Mouse (Mus musculus) forebrain, embryonic 13.5 days (tissue): ENCODE results near the gene Grcc10. TPM values are rescaled to one million over a fixed set of nuclear protein-coding genes. Genes with fewer than 3 reads are reported as not detected.

Experiments
- ATAC-seq: fragments of 200-750 bp; cut with Nextera tagmentation; 2 replicates; pipeline ENCODE4 v1.8.0; 2017
- H3K27ac ChIP-seq: fragments of 300-500 bp; sonication (generic); 2 replicates; pipeline ENCODE4 v1.5.1; 2015; ENCODE audit warnings: inconsistent platforms, mild to moderate bottlenecking, moderate library complexity
- H3K27me3 ChIP-seq: fragments of 300-500 bp; sonication (generic); 2 replicates; pipeline ENCODE4 v1.6.1; 2015; ENCODE audit warnings: mild to moderate bottlenecking, inconsistent platforms
- H3K36me3 ChIP-seq: fragments of 300-500 bp; sonication (generic); 2 replicates; pipeline ENCODE4 v1.6.1; 2015; ENCODE audit warnings: mild to moderate bottlenecking, inconsistent platforms; ENCODE audit not compliant: poor library complexity, severe bottlenecking
- H3K4me1 ChIP-seq: fragments of 300-500 bp; sonication (generic); 2 replicates; pipeline ENCODE4 v1.6.1; 2015; ENCODE audit warnings: inconsistent platforms
- H3K4me2 ChIP-seq: fragments of 300-500 bp; sonication (generic); 2 replicates; pipeline ENCODE4 v1.6.1; 2015; ENCODE audit warnings: inconsistent platforms, mild to moderate bottlenecking, moderate library complexity
- H3K4me3 ChIP-seq: fragments of 300-500 bp; sonication (generic); 2 replicates; pipeline ENCODE4 v1.5.1; 2015; ENCODE audit warnings: mild to moderate bottlenecking, inconsistent platforms
- H3K9ac ChIP-seq: fragments of 300-500 bp; sonication (generic); 2 replicates; pipeline ENCODE4 v1.6.1; 2015; ENCODE audit warnings: mild to moderate bottlenecking, inconsistent platforms
- H3K9me3 ChIP-seq: fragments of 300-500 bp; sonication (generic); replicated peaks from 2 replicates; pipeline ENCODE4 v1.6.1; 2016; ENCODE audit warnings: inconsistent platforms
- WGBS: fragments of 180-500 bp; shearing (Covaris S2); methylation state at CpG from one replicate; pipeline ENCODE4 v1.1.7; 2015; 5-methylcytosine and 5-hydroxymethylcytosine counted together
- polyA plus RNA-seq: library from polyadenylated mRNA; unstranded; fragments of >200 nt; fragmentation: Nextera tagmentation; extraction: Ambion mirVana; gene quantifications from 2 replicates; pipeline ENCODE4 v1.2.1, GENCODE M21; 2015

The Grcc10 gene
- polyA plus RNA-seq, 1 experiment from 2014 or later = 699 TPM

DNA sequence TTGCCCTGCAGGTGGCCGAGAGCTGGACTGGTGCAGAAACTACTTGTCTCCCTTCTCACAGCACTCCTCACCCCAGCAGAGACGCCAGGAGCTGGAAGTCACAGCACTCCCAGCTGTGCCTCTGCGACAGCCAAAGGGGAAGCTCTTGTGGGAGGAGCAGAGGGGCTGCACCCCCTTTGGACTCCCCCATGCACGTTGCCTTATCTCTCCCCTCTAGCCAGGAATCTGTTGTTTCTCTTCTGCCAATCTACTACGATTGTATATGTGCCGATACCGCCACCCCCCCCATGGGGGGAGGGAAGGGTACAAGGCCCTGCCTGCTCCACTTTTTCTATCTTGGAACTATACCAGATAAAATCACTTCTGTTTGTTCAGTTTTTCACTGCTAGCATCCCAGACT, 37.4 kb downstream of the Grcc10 start:
- Histone ChIP-seq H3K9me3 (no peaks in the 10 kb centered on the region), H3K4me3 (no peak overlapping the region), H3K27ac (no peak overlapping the region), H3K4me2 (no peak overlapping the region), H3K27me3 (no peaks in the 10 kb centered on the region), H3K4me1 (no peaks in the 10 kb centered on the region), H3K9ac (no peak overlapping the region), H3K36me3 (peaks cover 88% of the 10 kb centered on the region)
- no peak for ATAC-seq
- WGBS = 84% methylated on average over 7 of the region's 7 CpGs

DNA sequence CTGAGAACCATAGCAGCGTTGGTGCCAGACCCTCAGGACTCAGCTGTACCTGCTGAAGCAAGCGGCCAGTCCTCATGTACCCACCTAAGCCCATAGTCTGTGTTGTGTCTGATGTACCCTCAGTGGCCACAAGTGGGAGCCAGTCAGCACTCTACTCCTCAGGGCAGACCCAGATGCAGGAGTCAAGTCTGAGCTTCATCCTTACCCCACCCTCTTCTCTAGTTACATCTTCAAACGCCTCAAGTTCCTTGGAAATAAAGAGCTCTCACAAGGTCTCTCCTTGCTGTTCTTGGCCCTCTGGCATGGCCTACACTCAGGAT, 38.4 kb downstream of the Grcc10 start:
- no peak overlapping the region for H3K27ac ChIP-seq
- H3K4me1 ChIP-seq = no peaks in the 10 kb centered on the region
- peak; percentile 77 for ATAC-seq
- H3K27me3 ChIP-seq = no peaks in the 10 kb centered on the region
- no peak overlapping the region for H3K4me3 ChIP-seq
- H3K9ac ChIP-seq = no peak overlapping the region
- H3K9me3 ChIP-seq = no peaks in the 10 kb centered on the region
- H3K36me3 ChIP-seq = peaks cover 81% of the 10 kb centered on the region
- whole genome bisulfite sequencing = 50% methylated on average over 3 of the region's 3 CpGs
- H3K4me2 ChIP-seq = no peak overlapping the region

DNA sequence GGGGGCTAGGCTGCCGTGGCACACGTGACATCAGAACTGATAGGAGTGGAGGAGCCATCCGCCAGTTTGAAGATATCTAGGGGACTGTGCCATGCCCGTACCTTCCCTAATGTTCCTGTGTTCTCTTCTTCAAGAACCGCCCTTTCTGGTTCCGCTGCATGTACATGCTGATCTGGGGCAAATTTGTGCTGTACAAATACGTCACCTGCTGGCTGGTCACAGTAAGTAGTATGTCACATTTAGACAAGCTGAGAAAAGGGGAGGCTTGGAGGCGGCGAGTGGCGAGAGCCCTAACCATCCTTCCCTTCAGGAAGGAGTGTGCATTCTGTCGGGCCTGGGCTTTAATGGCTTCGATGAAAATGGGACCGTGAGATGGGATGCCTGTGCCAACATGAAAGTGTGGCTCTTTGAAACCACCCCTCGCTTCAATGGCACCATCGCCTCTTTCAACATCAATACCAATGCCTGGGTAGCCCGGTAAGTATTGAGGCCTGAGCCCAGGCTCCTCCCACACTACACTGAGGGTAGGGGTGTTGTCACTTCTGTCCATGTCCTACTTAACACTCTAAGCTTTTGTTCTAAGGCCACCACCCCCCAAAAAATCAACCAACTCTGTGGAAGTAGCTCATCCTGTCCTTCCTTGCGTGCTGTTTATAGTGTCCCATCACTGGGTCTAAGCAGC, 38.9 kb downstream of the Grcc10 start:
- no peak overlapping the region for H3K4me3 ChIP-seq
- H3K9ac ChIP-seq = no peak overlapping the region
- H3K36me3 ChIP-seq = peaks cover 76% of the 10 kb centered on the region
- H3K27me3 ChIP-seq = no peaks in the 10 kb centered on the region
- ATAC-seq = peak; percentile 34; the same call in 1 of the 2 replicates
- no peaks in the 10 kb centered on the region for H3K4me1 ChIP-seq
- no peak overlapping the region for H3K27ac ChIP-seq
- H3K9me3 ChIP-seq = no peaks in the 10 kb centered on the region
- 95% methylated on average over 17 of the region's 17 CpGs for WGBS
- no peak overlapping the region for H3K4me2 ChIP-seq

DNA sequence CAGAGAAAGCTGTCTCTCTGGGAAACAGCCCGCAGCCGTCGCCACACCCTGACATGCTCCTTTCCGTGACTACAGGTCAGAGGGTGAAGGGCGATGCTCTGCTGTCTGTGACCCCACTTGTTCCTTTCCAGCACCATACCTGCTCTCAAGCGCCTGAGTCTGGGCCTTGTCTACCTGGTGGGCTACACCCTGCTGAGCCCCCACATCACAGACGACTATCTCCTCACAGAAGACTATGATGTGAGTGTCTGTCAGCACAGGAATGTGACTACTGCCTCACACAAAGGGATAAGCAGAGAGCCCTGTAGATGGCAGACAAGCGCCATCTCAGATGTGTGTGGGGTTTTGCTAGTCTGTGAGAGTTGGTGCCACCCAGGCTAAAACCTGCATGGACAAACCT, 39.8 kb downstream of the Grcc10 start:
- no peak overlapping the region for H3K4me3 ChIP-seq
- ATAC-seq = 0 out of 2 replicates have a peak, but pooled peaks have one; percentile 34
- H3K4me1 ChIP-seq = no peaks in the 10 kb centered on the region
- WGBS = 74% methylated on average over 8 of the region's 8 CpGs
- H3K27ac ChIP-seq = no peak overlapping the region
- peaks cover 76% of the 10 kb centered on the region for H3K36me3 ChIP-seq
- no peak overlapping the region for H3K9ac ChIP-seq
- no peak overlapping the region for H3K4me2 ChIP-seq
- H3K27me3 ChIP-seq = no peaks in the 10 kb centered on the region
- no peaks in the 10 kb centered on the region for H3K9me3 ChIP-seq

DNA sequence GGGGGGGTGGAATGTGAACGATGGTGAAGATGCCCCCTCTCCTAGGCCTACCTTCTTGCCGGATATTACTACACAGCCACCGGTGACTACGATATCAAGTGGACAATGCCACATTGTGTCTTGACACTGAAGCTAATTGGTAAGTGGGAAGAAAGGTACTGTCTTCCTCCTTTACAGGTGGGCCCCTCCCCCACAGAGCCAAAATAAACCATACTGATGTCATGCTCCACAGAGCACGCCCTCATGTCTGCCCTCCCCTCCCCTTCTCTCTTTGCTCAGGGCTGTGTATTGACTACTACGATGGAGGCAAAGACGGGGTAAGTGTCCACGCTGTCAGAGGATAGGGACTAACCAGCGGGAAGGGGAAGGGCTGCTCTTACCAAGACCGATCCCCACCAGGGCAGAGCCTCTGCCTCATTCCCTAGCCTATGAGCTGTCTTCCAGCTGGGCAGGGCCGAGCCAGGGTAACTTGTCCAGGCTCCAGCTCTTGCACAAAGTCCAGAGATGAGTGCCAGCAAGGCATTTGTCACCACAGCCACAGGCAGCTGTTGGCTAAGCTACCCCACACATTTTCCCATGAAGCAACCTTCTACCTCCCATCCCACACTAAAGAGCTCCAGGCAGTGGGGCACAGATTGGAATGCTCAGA, 41.1 kb downstream of the Grcc10 start:
- Histone ChIP-seq H3K27me3 (no peaks in the 10 kb centered on the region), H3K9me3 (no peaks in the 10 kb centered on the region), H3K36me3 (peaks cover 64% of the 10 kb centered on the region), H3K4me3 (no peak overlapping the region), H3K9ac (no peak overlapping the region), H3K27ac (no peak overlapping the region), H3K4me2 (no peak overlapping the region), H3K4me1 (no peaks in the 10 kb centered on the region)
- 0 out of 2 replicates have a peak, but pooled peaks have one; percentile 19 for ATAC-seq
- WGBS = 83% methylated on average over 11 of the region's 11 CpGs

DNA sequence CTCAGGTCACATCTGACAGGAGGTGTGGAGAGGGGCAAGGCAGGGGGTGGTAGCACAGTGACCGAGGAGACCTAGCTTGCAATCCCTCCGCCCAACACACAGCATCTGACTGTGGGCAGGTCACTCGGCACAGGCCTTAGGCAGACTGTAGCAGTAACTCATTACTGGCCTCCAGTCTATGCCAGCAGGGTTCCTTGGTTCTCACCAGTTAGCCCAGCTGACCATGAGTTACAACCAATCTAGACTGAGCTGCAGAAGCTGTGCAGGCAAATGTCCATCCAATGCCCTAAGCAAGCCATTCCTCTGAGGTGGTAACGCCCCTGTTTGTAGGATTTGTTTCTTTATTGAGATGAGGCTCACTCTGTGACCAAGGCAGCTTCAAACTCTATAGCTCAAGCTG, 41.8 kb downstream of the Grcc10 start:
- H3K9ac ChIP-seq = no peak overlapping the region
- ATAC-seq = no peak
- H3K36me3 ChIP-seq = peaks cover 57% of the 10 kb centered on the region
- peaks cover 4% of the 10 kb centered on the region for H3K4me1 ChIP-seq
- H3K9me3 ChIP-seq = no peaks in the 10 kb centered on the region
- 87% methylated on average over 4 of the region's 4 CpGs for WGBS
- H3K4me3 ChIP-seq = no peak overlapping the region
- no peak overlapping the region for H3K27ac ChIP-seq
- H3K4me2 ChIP-seq = no peak overlapping the region
- H3K27me3 ChIP-seq = no peaks in the 10 kb centered on the region

DNA sequence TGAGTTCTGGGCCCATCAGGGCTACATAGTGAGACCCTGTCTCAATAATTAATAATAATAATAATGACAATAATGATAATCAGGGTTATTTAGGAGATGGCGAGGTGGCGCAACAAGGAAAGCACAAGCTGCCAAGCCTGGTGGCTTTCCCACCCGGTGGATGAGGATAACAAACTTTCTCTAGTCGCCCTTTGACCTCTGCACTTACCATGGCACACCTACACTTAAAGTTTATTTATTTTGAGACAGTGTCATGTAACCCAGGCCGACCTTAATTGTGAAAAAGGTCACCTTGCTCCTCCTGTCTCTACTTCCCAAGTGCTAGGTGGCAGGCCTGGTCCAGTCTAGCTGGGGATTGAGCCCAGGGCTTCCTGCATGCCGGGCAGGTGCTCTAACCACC, 42.4 kb downstream of the Grcc10 start:
- H3K4me3 ChIP-seq = no peak overlapping the region
- WGBS = 90% methylated on average over 6 of the region's 6 CpGs
- no peak overlapping the region for H3K4me2 ChIP-seq
- H3K4me1 ChIP-seq = peaks cover 9% of the 10 kb centered on the region
- H3K27me3 ChIP-seq = no peaks in the 10 kb centered on the region
- no peak overlapping the region for H3K27ac ChIP-seq
- no peak overlapping the region for H3K9ac ChIP-seq
- peaks cover 51% of the 10 kb centered on the region for H3K36me3 ChIP-seq
- ATAC-seq = no peak
- no peaks in the 10 kb centered on the region for H3K9me3 ChIP-seq

DNA sequence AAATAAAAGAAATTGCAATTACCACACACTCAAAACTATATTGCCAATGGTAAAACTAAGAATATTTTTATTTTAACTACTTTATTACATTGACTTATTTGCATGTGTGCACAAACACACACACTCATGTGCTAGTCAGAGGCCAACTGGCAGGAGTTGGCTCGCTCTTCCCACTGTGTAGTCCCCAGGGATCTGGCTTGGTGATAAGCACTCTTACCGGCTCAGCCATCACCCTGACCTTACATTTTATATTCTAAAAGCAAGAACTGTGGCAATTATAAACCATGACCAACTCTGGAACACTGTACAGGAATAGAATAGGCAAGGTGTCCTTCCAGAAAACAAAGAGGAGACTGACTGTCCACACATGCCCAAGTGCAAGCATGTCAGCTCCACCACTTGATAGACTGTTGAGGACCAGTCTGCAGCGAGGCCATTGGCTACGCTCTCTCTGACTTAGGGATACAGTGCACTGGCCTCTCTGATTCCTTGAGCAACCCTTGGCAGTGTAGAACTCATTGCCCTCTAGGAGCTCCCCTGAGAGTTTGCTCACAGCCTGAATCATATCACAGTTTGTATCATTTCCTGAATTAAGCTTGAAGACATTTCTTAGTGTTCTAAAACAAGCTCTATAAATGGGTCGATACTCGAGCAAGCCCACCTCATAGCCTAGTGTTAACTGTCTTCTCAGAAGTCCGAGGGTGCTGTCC, 44.6 kb downstream of the Grcc10 start:
- no peak overlapping the region for H3K9ac ChIP-seq
- no peak overlapping the region for H3K4me3 ChIP-seq
- H3K27me3 ChIP-seq = no peaks in the 10 kb centered on the region
- ATAC-seq = no peak
- no peak overlapping the region for H3K27ac ChIP-seq
- peaks cover 9% of the 10 kb centered on the region for H3K4me1 ChIP-seq
- H3K36me3 ChIP-seq = peaks cover 29% of the 10 kb centered on the region
- H3K4me2 ChIP-seq = no peak overlapping the region
- 90% methylated on average over 7 of the region's 7 CpGs for WGBS
- no peaks in the 10 kb centered on the region for H3K9me3 ChIP-seq

DNA sequence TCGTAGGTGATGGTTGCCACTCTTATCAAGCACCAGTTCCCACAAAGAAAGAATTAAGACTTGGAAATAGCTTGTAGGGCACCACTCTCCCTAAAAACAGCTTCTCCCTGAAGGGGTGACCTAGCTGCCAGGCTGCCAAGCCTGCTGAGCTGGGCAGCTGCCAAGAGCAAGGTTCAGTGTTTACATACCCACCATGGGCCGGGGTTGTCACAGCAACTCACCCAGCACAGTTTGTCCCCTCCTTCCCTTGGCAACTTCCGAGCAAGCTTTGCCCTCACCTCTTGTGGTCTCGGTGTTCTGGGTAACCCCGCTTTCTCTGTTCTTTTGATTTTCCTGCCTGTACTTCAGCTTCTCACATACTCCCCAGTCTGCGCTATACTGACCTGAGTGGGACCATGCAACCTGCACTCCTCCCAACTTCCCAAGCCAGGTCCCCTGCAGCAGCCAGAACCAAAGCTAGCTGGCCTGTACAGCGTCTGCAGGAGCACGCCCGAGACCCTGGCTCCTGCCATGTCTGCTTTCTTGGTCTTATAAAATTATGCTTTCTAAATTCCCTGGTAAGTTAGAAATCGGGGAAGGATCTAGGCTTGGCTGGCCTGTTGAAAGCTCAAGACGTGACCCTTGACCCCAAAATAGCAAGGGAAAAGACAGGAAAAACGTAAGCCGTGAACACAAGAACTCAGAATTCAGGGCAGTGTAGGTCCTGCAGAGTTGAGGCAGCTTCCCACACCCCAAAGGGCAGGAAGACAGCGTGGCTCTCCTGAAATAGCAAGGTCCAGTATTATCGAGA, 46.8 kb downstream of the Grcc10 start:
- peaks cover 9% of the 10 kb centered on the region for H3K4me1 ChIP-seq
- H3K4me2 ChIP-seq = no peak overlapping the region
- H3K27me3 ChIP-seq = no peaks in the 10 kb centered on the region
- no peaks in the 10 kb centered on the region for H3K9me3 ChIP-seq
- H3K4me3 ChIP-seq = no peak overlapping the region
- ATAC-seq = peak; percentile 68
- peak overlapping the region; percentile 48; the same call in 1 of the 2 replicates for H3K27ac ChIP-seq
- peaks cover 7% of the 10 kb centered on the region; the same call in 1 of the 2 replicates for H3K36me3 ChIP-seq
- WGBS = 81% methylated on average over 15 of the region's 15 CpGs
- no peak overlapping the region for H3K9ac ChIP-seq

DNA sequence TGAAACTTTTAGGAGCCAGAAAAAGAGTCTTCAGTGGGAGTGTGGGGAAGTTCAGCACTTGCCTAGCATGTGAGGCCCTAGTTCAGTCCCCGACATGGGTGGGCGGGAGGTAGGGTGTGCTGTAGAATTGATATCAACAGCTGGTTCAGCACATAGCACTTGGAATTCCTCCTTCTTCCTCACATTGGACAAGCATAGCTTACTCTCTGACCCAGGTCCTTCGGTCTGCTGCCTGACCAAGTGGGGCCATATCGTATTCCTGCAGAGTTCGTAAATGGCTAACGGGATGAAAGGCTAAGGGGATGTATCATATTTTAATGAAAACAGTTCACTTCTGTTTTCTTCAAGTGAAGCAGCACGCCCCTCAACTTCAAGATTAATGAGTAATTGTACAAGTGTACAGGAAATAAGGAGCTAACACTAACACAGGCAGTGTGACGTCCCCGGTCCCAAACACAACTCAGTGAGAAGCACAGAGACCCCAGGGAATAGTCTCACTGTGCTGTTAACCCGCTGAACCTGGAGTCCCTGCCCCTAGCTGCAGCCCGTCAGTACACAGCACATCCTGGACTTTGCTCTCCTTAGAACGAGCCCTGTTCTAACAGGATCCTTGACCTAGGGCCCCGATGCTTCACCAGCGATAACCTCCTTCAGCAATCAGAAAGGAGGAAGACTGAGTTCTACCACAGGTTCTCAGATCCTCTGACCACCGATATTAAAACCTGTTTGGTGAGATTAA, 47.8 kb downstream of the Grcc10 start:
- peaks cover 9% of the 10 kb centered on the region for H3K4me1 ChIP-seq
- no peaks in the 10 kb centered on the region for H3K9me3 ChIP-seq
- no peak for ATAC-seq
- H3K9ac ChIP-seq = no peak overlapping the region
- H3K27me3 ChIP-seq = no peaks in the 10 kb centered on the region
- no peak overlapping the region for H3K4me2 ChIP-seq
- 83% methylated on average over 15 of the region's 15 CpGs for WGBS
- 0 out of 2 replicates have a peak overlapping the region, but pooled peaks have one; percentile 48 for H3K27ac ChIP-seq
- no peak overlapping the region for H3K4me3 ChIP-seq
- no peaks in the 10 kb centered on the region for H3K36me3 ChIP-seq

DNA sequence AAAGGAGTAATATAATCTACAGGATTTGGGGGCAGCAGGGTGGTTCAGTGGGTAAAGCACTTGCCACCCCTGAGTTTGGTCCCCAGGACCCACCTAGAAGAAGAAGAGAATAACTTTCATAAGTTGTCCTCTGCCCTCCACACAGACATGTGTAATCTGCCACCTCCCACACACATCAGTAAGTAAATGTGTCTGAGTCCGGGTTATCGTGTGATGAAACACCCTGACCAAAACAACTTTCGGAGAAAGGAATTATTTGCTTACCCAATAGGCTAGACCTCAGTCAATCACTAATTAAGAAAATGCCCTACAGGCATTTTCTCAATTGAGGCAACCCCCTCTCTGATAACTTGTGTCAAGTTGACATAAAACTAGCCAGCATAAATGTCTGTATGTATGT, 50.7 kb downstream of the Grcc10 start:
- WGBS = 95% methylated on average over 3 of the region's 3 CpGs
- Histone ChIP-seq H3K4me1 (peaks cover 9% of the 10 kb centered on the region), H3K36me3 (no peaks in the 10 kb centered on the region), H3K4me2 (no peak overlapping the region), H3K4me3 (no peak overlapping the region), H3K9me3 (no peaks in the 10 kb centered on the region), H3K27ac (no peak overlapping the region), H3K9ac (no peak overlapping the region), H3K27me3 (no peaks in the 10 kb centered on the region)
- ATAC-seq = no peak
